Mouse (Mus musculus): ENCODE data around the gene Kpna7.
"Not testable (repeated sequence)": the region's sequence is repeated elsewhere in the genome, so short reads cannot be mapped to it uniquely, and the experiment has no call there.

Gene Kpna7

GRCm38 (mm10) chr5:145102706-145103105, 18.9 kb upstream of the Kpna7 start:
- DNase-seq (ENCODE audit: extremely low spot score, low spot score), result no peak

GRCm38 (mm10) chr5:145101451-145101850, 17.6 kb upstream of the Kpna7 start:
- not testable (repeated sequence) for DNase-seq (ENCODE audit: extremely low spot score, low spot score)

- DNase-seq (ENCODE audit: extremely low spot score, low spot score), result no peak
Measured at GRCm38 (mm10) chr5:145100960-145101359, 17.1 kb upstream of the Kpna7 start.

GRCm38 (mm10) chr5:145098340-145098821, 14.6 kb upstream of the Kpna7 start:
- no peak for DNase-seq (ENCODE audit: extremely low spot score, low spot score)

- DNase-seq (ENCODE audit: extremely low spot score, low spot score), result no peak
Measured at GRCm38 (mm10) chr5:145096195-145096594, 12.4 kb upstream of the Kpna7 start.

GRCm38 (mm10) chr5:145089878-145090277, 6.0 kb upstream of the Kpna7 start:
- DNase-seq (ENCODE audit: extremely low spot score, low spot score), result no peak

- no peak for DNase-seq (ENCODE audit: extremely low spot score, low spot score)
Measured at GRCm38 (mm10) chr5:145088186-145088585, 4.4 kb upstream of the Kpna7 start.

GRCm38 (mm10) chr5:145084822-145085221, 992 bp upstream of the Kpna7 start:
- no peak for DNase-seq (ENCODE audit: extremely low spot score, low spot score)

GRCm38 (mm10) chr5:145083201-145083600, 629 bp downstream of the Kpna7 start:
- not testable (repeated sequence) for DNase-seq (ENCODE audit: extremely low spot score, low spot score)

- no peak for DNase-seq (ENCODE audit: extremely low spot score, low spot score)
Measured at GRCm38 (mm10) chr5:145081866-145082613, 1.8 kb downstream of the Kpna7 start.

GRCm38 (mm10) chr5:145075081-145075480, 8.7 kb downstream of the Kpna7 start:
- no peak for DNase-seq (ENCODE audit: extremely low spot score, low spot score)

GRCm38 (mm10) chr5:145071342-145071741, 12.5 kb downstream of the Kpna7 start:
- DNase-seq (ENCODE audit: extremely low spot score, low spot score), result no peak

GRCm38 (mm10) chr5:145069707-145070106, 14.1 kb downstream of the Kpna7 start:
- peak; percentile 71 for DNase-seq (ENCODE audit: extremely low spot score, low spot score)

GRCm38 (mm10) chr5:145068863-145069262, 15.0 kb downstream of the Kpna7 start:
- DNase-seq (ENCODE audit: extremely low spot score, low spot score), result no peak

- no peak for DNase-seq (ENCODE audit: extremely low spot score, low spot score)
Measured at GRCm38 (mm10) chr5:145064765-145065340, 19.0 kb downstream of the Kpna7 start.

GRCm38 (mm10) chr5:145059524-145059923, 24.3 kb downstream of the Kpna7 start:
- no peak for DNase-seq (ENCODE audit: extremely low spot score, low spot score)

GRCm38 (mm10) chr5:145058722-145059121, 25.1 kb downstream of the Kpna7 start:
- no peak for DNase-seq (ENCODE audit: extremely low spot score, low spot score)

- DNase-seq (ENCODE audit: extremely low spot score, low spot score), result no peak
Measured at GRCm38 (mm10) chr5:145057907-145058306, 25.9 kb downstream of the Kpna7 start.

GRCm38 (mm10) chr5:145054187-145054586, 29.6 kb downstream of the Kpna7 start:
- DNase-seq (ENCODE audit: extremely low spot score, low spot score), result not testable (repeated sequence)

- DNase-seq (ENCODE audit: extremely low spot score, low spot score), result not testable (repeated sequence)
Measured at GRCm38 (mm10) chr5:145042690-145043089, 41.1 kb downstream of the Kpna7 start, which contains the start of gene 1700018F24Rik. Gene 1700018F24Rik, plus strand, starts transcription at chr5:145042990.

- peak; percentile 19 for DNase-seq (ENCODE audit: extremely low spot score, low spot score)
Measured at GRCm38 (mm10) chr5:145041628-145042027, 42.2 kb downstream of the Kpna7 start.

GRCm38 (mm10) chr5:145032391-145032790, 51.4 kb downstream of the Kpna7 start, which contains the start of gene Gm4871:
Gene Gm4871, minus strand, starts transcription at chr5:145032754.
- DNase-seq (ENCODE audit: extremely low spot score, low spot score), result not testable (repeated sequence)

- not testable (repeated sequence) for DNase-seq (ENCODE audit: extremely low spot score, low spot score)
Measured at GRCm38 (mm10) chr5:145030476-145030875, 53.4 kb downstream of the Kpna7 start.
